Mouse (Mus musculus) cerebellum, adult (tissue): ENCODE results near the gene Slc35f3.

ENCODE experiments used
- ATAC-seq: cut with Nextera tagmentation; 2 replicates; pipeline ENCODE4 v1.9.2; 2017; ENCODE audit warnings: mild to moderate bottlenecking, moderate library complexity, mixed read lengths; ENCODE audit not compliant: insufficient number of reproducible peaks, low FRiP score, low TSS enrichment

Slc35f3 gene

DNA sequence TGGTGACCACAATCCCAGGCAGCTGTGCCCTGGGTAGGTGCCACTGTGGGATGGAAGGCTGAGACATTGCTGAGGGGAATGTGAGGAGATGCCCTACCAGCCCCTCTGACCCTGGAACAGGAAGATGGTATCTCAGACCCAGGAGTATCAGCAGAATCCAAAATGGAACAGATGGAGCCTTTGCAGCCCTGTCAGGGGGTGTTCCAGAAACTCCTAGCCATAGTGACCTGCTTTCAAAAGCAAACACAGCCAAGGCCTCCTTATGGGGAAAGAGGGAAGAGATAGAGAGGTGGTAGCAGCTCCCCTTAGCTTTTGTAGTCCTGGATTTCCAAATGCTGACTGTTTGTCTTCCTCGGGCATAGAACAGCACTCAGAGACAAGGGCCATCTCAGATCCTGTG lies 27.8 kb downstream of the Slc35f3 start:
- peak; percentile 57 for ATAC-seq

DNA sequence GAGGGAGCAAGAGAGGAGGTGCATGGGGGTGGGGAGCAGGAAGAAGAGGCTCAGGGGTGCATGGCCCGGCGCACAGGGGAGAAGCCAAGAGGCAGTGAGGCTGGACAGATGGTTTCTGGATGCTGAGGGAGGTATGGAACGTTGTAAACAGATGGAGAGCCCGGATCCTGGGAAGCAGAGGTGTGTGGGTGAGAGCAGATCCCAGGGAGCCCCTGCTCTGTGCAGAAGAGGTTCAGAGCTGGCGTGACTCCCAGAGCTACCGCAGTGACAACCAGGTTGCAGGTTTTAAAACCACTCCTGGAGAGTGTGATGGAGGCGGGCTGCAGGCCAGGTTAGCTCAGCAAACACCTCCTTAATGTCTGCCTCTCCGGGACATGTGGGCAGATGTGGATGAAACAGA lies 28.4 kb downstream of the Slc35f3 start:
- peak; percentile 80 for ATAC-seq

DNA sequence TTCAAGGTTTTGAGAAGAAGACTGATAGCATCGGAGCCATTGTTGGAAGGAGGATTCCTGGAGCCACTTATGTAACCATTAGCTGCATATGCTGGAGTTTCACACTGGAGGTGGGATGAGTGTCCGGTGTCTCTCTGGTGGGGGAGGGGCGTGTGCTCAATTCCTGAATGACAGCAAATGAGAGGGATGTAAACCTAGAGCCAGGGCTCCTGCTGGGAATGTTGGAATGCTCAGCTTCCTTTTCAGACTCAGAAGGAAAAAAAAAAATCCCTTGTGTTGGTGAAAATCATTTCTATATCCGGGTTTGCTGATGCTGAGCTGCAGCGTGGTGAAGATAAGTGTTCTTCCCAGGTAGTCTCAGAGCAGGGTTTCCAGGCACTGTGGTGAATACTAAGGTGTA lies 29.4 kb downstream of the Slc35f3 start:
- no peak for ATAC-seq

DNA sequence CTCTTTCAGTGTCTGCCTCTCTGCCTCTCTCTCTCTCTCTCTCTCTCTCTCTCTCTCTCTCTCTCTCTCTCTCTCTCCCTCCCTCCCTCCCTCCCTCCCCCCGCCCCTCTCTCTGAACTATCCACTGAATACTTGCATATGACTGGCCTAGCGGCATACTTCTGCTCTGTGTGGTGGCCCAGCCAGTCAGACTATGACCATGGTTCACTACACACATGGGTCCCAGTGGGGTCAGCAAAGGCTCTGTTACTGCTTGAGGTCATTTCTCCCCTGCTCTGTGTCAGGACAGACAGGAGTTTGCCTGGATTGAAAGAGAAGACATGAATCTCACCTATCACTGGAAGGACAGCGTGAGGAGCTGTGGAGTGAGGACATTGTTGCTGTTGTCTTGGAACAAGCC lies 40.5 kb downstream of the Slc35f3 start:
- no peak for ATAC-seq

DNA sequence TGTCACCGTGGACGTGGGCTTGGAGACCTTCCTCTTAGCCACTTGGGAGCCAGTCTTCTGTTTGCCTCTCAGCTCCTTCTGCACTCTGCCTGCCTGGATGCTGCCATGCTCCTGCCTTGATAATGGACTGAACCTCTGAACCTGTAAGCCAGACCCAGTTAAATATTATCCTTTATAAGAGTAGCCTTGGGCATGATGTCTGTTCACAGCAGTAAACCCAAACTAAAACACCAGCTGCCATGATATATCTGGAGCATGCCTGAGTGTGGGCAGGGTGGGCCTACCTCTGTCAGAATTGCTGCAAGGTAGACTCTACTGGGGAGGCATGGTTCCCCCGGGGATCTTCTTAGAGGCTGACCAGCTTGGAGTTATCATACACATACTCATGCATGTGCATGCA lies 41.0 kb downstream of the Slc35f3 start:
- no peak for ATAC-seq

DNA sequence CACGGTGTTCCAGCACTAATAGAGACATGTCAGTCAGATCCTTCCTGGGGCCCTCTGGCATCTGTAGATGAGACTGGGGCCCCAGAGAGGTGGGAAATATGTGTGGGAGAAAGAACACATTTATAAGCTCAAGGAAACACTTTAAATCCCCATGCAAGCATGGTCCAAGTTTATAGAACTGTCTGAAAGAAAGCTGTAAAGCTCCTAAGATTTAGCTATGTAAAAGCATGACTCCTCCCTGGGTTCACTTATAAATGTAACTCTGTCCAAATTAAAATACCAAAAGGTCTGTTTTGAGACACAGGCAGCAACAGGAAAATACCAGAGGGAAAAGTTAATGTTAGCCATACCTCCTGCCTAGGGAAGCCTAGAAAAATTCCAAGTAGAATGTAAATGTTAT lies 42.8 kb downstream of the Slc35f3 start:
- no peak for ATAC-seq

DNA sequence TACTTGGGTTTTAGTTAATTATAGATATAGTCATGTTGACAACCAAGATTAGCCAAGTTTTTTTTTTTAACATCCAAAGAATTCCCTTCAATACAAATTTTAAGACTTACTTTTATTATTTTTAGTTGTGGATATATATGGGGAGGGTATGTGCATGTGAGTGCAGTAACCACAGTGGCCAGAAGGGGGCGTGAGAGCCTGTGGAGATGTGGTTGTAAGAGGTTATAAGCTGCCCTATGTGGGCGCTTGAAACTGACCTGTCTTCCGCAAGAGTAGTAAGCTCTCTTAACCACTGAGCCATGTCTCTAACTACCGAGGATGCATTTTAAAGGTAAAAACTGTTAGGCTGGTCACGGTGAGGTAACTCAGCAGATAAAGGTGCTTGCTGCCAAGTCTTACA lies 45.1 kb downstream of the Slc35f3 start:
- no peak for ATAC-seq

DNA sequence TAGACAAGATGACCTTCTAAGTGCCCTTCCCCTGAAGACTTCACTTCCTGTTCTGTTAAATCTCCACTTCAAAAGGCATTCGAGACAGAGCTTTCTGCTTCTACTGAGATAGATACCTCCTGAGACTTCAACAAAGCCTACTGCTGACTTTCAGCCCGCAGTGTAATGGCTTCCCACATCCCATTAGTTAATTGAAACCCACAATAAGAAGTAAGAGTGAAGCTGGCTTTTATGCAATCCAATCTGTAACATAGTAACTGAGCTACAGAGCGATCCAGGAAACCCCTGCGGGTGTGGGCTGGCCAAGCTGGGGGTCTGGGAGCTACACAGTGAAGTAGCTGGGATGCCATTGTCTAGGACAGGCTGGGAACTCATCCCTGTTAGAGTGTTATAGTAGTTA lies 46.7 kb downstream of the Slc35f3 start:
- no peak for ATAC-seq

DNA sequence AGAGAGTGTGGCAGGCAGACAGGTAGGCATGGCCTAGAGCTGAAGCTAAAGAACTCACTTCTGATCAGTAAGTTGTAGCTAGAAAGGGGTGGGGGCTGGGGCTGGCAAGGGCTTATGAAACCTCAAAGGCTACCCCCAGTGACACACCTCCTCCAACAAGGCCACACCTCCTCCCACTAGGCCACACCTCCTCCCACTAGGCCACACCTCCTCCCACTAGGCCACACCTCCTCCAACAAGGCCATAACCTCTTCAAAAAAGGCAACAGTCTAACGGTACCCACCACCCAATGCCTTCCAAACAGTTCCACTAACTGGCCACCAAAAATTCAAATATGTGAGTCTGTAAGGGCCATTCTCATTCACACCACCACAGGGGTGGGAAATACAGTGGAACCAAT lies 54.9 kb downstream of the Slc35f3 start:
- no peak for ATAC-seq

DNA sequence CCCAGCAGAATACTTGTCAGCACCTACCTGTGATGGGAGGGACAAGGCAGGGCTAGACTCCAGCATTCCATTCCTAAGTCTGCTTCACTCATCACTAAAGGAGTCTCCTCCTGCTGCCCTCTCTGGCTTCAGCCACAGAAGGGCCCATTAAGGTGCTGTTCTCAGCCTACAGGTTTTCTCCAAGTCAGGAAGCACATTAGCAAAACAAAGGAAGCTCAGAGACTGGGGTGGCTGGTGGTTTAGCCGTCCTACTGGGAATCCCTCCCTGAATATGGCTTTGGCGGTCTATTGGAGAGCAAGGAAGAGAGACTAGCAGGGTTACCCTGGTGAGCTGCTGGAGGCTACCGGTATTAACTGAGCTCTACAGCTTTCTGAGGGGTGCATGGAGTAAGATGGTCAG lies 59.6 kb downstream of the Slc35f3 start:
- ATAC-seq, result no peak

DNA sequence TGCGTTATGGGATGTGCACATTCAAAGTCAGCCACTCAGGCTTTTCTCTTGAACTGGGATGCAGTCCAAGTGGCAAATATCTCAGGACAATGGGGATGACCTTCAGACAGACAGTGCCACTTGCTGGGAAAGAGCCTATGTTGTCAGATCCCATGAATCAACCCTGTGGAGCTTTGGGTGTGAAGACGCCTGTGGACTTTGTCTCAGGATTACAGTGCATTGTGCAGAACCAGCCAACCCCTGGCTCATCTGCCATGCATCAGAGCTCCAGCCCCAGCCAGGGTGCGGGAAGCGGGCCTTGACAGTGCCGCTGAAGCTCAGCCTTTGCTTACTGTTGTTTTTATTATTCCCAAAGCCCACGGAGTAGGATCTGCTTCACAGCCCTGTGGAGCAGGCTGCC lies 60.9 kb downstream of the Slc35f3 start:
- 0 out of 2 replicates have a peak, but pooled peaks have one; percentile 26 for ATAC-seq

DNA sequence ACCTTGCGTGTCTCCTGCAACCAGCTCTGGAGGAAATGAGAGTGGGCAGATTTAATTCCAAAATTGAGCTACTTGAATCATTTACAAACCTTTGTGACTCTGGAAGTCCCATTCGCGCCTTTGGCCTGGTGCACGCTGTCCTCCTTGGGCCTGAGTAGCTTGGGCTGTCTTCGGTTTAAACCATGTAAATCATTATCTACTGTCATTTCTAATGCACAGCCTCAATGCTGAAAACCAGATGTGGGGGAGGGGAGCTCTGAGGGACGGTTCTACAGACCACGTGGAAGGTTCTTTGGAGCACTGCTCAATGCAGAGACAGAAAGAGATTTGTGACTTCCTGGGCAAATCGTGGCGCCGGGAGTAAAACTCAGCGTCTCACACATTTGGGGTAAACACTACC lies 61.7 kb downstream of the Slc35f3 start:
- no peak for ATAC-seq

DNA sequence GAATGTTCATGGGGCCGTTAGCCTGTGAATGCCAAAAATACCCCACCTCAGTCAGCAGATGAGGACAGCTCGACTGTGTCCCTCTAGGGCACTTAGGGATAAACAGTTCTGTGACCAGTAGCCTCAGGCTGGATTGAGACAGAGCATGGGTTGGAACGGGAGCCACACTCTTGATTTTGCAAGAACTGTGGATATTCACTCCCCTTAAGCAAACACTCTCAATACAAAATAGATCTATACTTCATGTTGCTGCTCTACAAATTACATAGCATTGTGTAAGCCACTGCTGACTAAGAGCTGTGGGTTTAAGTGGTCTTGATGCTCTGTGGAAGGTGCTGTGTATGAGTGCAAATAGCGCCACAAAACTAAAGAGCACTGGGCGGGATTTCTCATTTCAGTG lies 62.3 kb downstream of the Slc35f3 start:
- ATAC-seq, result no peak

DNA sequence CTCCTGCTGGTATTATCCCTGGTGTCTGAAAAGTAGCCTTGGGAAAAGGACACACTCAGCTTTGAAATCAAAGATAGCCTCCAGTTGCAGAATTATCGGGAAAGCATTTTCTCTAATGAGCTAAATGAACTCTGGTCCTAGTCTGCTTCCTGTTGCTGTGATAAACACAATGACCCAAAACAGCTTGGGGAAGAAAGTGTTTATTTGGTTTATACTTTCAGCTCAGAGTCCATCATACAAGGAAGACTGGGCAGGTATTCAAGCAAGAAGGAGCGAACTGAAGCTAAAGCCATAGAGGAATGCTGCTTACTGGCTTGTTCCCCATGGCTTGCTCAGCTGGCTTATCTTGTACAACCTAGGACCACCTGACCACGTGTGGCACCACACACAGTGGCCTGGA lies 67.9 kb downstream of the Slc35f3 start:
- ATAC-seq, result no peak

DNA sequence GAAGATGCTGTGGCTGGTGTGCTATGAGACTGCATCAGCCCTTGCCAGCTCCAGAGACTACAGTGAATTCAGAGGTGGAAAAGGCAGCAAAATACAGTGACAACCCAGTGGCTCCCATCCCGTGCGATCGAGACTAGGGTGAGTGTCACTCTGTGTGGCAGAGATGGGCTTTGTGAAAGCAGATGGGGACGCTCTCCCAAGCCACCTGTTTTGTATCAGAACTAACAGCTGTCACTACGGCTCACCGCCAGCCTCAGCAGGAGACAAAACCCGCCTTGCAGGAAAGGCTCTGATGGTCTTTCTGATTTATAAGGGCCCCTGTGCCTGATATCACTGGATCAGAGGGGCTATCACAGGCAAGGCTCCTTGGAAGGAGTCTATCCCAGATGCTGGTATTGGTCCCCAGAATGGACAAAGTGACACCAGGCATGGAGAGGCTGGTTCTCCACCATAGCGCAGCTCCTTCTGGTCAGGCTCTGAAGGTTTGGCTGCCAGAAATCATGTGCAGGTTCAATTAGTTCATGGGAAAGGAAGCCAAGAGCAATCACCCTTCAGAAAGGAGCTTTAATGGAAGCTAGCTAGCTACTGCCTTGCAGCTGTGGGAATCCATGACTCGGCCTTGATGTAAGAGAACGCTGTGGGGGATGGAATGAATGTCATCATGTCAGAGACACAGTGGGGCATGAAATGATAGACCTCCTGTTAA lies 70.1 kb downstream of the Slc35f3 start:
- ATAC-seq, result peak; percentile 70

DNA sequence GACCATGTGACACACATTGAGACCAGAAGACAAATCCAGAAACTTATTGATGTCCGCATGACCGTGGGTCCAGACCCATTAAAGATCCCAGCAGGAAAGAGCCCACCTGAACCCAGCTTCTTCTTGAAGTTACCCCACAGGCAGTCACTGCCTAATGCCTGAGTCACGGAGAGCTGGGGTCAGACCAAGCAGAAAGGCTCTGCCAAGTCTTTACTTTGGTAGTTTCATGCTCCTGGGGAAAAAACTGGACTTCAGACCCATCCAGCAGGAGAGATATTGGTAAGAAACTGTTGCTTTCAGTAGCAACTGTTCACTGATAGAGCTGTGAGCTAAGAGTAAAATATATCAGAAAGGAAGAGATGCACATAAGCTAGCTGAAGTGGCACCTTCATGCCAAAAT lies 73.5 kb downstream of the Slc35f3 start:
- ATAC-seq, result no peak

DNA sequence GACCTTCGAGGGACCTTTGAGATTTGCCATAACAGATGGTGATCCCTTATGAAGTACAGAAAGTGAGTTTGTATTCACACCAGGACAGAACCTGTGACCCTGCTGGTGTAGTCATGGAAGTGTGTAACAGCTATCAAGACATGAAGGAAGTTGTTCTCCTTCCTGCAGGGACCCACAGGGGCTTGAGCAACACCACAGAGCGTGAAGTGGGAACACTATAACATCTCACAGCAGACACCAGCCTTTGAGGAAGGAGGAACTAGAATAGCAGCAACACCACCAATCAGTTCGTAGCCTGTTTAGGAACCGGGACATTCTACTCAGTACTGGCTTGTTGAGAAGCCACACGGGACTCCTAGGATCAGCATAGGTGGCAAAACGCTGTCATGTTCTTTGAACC lies 81.2 kb downstream of the Slc35f3 start:
- no peak for ATAC-seq

DNA sequence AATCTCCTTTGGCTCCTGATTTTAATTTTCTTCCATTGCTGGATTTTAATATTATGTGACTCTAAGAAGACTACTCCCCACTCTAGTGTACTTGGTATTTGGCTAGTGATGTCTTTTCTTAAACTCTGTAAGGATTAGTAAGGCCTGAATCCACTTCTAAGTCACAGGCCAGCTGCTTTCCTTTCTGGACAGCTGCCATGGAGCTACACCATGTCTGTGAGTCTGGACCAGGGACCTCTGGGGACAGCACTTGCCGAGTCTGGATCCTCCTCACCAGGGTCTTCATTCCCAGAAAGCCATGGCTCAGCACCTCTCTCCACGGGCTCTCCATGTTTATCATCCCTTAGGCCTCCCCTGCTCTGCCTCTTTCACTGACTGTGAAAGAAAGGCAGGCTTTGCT lies 81.8 kb downstream of the Slc35f3 start:
- ATAC-seq, result no peak

DNA sequence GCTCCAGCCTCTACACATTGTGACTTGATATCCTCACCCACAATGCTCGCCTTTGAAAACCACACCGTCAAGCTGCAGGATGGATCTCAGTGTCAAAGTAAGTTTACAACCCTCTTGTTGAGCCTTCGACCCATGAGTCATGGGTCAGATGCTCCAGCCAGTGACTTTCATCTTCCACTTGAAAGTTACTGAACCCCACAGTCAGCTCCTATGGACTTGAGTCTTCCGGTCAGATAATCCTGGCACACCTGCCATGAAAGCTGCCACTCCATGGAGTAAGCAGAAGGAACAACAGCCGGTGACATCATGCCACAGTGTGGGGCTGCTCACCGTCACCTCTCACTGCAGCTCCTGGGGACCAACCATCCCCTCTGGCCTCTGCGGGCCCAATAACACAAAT lies 82.9 kb downstream of the Slc35f3 start:
- no peak for ATAC-seq

DNA sequence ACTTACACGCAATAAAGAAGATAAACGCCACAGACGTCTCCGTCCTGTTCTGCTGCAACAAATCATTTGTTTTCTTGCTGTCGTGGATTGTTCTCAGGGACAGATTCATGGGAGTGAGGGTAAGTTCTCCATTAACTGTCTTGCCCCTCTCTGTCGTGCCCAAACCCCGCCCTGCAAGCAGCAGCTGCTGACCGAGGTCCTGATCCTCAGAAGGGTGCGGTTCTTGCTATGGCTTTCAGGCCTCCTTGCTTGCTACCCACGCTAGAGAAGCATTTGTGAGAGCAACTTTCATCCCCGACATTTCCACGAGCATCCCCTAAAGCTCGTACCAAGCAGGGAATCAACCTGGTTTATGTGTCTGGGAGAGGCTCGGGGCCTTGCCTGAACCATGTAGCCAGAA lies 83.9 kb downstream of the Slc35f3 start:
- no peak for ATAC-seq

DNA sequence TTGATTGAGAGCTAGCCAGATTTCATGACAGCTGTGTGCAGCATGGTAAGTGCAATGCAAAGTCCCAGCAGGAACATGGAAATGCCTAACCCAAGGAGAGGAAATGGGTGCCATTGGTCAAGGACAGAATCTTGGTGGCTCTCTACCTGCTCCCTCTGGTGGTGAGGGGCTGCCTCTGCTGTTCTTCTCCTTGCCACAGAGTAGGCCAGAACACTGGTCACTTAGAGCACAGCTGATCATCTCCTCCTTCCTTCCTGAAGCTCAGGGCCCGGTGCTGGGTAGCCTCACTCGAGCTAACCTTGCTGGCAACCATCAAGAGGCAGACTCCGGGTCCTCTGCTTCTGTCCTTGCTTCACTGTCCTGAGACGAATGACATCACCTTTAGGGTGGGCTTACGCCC lies 84.4 kb downstream of the Slc35f3 start:
- peak; percentile 47; the same call in 1 of the 2 replicates for ATAC-seq

DNA sequence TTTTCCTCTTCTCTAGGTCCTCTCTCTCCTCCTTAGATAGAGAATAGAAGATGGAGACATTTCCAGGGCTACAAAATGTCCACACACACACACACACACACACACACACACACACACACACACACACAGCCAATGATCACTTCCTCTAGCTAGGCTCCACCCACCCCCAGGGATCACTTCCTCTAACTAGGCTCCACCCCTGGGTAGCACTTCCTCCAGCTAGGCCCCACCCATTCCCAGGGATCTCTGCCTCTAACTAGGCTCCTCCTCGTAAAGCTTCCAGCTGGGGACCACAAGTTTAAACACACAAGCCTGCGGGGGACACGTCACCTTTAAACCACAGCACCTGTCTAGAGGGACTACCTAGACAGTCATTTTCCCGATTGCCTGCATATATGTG lies 89.2 kb downstream of the Slc35f3 start:
- no peak for ATAC-seq

DNA sequence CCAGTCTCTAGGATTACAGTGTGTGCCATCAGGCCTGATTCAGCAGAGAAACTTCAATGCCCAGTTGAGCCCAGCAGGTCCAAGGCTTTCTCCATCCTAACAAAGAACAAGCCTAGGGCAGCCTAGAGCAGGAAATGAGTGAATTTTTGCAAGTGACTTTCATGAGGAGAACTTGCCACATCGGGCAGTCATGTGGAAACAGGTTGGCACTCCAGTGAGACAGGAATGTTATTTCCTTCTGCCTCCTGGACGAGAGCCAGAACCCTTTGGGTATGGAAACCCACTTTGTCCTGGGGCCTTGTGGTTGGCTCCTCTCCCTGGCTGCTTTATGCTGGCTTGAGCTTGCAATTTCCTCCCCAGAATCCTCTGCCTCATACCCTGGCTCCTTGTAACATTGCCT lies 93.2 kb downstream of the Slc35f3 start:
- peak; percentile 56; the same call in 1 of the 2 replicates for ATAC-seq
